Mouse (Mus musculus) cerebellum, adult 11 months (tissue): ENCODE data around the gene Pmel.
A peak's percentile ranks its signal among the peaks of the same experiment; 100 is the strongest.
"Not testable (repeated sequence)": the region's sequence is repeated elsewhere in the genome, so short reads cannot be mapped to it uniquely, and the experiment has no call there.

ENCODE experiments used
- DNase-seq: peaks from one replicate; pipeline ENCODE4 v3.0.0; 2022

Pmel gene

DNA sequence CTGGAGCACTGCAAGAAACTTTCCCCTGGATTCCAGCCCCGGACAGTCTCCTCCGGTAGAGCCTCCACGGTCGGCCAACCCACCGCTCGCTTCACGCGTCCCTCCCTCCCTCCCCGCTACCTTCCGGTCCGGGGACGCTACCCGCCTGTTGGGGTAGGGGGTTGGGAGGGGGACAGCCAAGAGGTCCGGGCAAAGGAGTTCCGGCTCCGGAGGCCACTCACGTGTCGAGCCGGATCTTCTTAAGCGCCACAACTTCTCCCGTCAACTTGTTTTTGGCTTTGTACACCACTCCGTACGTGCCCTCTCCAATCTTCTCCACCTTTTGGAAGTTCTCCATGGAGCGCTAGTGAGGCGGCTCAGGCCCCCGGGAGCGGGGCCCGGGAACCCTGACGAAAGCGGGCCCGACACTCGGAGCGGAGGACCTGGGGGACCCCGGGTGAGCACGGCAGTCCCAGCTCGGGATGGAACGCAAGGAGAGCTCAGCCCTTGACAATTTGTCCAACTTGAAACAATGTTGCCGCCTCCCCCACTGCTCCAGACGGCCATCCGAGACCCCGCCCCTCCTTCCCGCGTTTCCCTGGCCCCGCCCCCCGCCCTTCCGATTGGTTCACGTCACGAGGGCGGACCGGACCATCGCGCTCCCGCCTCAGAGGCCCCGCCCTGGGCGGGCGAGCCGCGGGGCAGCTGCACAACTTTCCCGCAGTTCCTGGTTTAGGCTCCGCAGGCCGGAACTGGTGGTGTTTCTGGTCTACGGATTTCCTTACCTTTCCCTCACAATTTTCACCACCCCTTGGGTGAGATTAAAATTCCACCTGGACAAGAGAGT is 709 bp downstream of the Pmel start, which contains the start of gene Cdk2:
TSS of gene Cdk2 (minus strand) at position 541 of the 826 bp plus-strand sequence.
- peak; percentile 81 for DNase-seq

DNA sequence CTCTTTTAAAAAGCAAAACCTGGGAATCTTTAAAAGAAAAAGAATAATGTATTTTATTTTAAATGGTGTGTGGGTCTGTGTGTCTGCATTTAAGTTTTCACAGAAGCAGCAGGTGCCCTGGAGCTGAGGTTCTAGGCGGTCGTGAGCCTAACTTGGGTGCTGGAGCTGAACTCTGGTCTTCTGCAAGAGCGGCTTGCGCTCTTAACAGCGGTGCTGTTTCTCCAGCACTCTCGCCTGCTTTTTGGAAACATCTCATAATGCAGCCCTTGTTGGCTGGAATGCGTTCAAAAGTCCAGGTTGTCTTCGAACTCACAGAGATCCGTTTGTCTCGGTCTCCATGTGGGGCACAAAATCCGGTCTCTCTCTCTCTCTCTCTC is 1.3 kb downstream of the Pmel start:
- no peak for DNase-seq

DNA sequence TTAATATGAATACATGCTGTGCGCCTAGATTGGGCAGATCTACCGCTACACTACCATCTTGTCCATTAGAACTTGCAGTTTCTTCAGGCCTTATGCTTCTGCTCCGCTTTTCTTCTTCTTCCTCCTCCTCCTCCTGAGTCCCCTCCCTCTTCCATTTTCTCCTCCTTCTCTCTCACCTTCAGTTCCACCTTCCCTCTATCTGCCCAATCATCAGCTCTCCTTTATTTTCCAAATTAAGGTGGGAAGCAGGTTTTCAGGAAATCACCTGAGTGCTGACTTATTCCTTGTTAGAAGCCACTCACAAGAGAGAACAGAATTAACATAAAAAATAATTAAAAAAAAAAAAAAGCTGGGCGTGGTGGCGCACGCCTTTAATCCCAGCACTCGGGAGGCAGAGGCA is 7.3 kb downstream of the Pmel start:
- not testable (repeated sequence) for DNase-seq

DNA sequence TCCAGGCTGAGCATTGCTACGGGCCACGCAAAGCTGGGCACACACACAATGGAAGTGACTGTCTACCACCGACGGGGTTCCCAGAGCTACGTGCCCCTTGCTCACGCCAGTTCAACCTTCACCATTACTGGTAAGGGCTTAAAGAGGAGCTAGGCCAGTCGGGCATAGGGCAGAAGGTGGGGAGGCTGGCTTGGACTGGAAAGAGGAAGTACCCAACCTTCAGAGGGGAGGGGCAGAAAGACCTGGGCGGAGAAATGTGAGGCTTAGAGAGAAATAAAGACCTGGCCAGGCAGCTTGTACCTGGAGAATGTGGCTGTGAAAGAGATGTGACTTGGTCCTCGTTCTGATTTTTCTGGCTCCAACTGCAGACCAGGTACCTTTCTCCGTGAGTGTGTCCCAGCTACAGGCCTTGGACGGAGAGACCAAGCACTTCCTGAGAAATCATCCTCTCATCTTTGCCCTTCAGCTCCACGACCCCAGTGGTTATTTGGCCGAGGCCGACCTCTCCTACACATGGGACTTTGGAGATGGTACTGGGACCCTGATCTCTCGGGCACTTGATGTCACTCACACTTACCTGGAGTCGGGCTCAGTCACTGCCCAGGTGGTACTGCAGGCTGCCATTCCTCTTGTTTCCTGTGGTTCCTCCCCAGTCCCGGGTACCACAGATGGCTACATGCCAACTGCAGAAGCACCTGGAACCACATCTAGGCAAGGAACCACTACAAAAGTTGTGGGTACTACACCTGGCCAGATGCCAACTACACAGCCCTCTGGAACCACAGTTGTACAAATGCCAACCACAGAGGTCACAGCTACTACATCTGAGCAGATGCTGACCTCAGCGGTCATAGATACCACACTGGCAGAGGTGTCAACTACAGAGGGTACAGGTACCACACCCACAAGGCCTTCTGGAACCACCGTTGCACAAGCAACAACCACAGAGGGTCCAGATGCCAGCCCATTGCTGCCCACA is 11.9 kb downstream of the Pmel start:
- DNase-seq, result no peak

DNA sequence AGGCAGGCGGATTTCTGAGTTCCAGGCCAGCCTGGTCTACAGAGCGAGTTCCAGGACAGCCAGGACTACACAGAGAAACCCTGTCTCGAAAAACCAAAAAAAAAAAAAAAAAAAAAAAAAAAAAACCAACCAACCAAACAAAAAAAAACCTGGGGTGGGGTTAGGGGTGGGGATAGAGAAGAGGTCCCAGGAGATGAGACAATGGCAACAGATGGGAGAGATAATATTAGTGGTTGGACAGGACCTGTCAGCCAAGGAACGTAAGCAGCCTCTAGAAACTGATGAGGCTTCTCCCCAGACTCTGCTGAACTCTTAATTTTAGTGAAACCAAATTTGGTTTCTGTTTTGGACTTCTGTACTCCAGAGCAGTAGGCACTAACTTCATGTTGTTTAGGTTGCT is 21.5 kb downstream of the Pmel start:
- not testable (repeated sequence) for DNase-seq

DNA sequence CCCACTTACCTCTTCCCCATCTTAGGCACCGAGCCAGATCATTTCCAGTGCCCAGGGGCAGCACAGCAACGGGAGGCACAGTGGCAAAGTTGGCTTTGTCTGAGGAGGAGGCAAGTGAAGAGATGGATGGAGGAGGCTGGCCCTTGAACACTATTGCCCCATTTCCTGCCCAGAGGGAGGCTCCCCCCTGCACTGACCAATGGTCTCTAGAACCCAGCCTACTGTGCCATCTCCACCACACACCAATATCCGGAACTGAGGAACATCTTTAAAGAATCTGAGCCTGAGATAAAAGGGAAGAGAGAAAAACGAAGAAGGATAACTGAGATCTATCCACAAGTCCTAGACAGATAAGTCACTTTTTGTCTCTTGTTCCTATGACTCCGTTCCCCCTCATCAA is 24.1 kb downstream of the Pmel start:
- DNase-seq, result no peak

DNA sequence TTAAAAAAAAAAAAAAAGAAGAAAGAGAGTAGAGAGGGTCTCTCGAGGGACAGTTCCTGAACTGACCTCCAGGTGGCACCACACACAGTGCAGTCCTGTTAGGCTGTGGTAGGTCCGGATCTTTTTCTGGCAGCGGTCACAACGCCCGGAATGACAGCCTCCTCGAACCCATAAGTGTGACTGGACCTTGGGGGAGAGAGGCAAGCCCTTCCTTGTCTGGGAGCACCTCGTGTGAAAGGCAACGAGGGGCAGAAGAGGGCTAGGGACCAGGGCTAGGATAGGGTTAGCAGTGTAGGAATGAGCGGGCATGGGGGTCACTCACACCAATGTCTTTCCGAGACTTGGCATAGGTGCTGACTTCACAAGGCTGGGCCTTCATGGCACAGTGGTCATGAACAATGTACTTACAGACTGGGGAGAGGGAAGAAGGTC is 27.0 kb downstream of the Pmel start:
- DNase-seq, result peak; percentile 64

DNA sequence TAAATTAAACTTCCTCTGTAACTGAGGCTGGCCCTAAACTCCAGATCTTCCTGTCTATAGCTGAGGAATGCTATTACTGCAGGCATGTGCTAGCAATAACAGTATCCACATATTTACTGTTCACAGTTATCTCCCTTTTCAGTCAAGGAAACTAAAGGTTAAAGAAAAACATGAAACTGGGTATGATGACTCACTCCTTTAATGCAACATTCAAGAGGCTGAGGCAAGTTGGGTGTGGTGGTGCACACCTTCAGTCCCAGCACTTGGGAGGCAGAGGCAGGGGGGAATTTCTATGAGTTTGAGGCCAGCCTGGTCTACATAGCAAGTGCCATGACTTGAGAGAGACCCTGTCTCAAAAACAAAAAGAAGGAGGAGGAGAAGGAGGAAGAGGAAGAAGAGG is 28.0 kb downstream of the Pmel start:
- no peak for DNase-seq

DNA sequence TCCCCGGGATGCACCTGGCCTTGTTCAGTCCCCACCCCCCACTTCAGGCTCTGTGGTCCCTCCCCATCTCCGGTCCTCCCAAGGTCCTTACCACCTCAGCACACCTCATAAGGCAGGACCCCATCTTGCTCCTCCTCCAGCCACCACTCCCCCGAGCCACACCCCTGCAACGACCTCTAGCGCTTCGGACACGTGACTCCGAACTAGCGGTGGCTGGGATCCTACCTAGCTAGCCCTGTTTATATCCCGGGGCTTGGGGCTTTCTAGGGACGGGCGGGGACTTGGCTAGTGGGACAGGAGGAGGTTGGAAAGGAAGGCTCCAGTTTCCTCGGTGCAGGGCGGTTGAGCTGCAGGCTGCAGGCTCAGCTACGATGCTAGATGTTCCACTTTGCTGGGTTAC is 33.4 kb downstream of the Pmel start:
- no peak for DNase-seq

DNA sequence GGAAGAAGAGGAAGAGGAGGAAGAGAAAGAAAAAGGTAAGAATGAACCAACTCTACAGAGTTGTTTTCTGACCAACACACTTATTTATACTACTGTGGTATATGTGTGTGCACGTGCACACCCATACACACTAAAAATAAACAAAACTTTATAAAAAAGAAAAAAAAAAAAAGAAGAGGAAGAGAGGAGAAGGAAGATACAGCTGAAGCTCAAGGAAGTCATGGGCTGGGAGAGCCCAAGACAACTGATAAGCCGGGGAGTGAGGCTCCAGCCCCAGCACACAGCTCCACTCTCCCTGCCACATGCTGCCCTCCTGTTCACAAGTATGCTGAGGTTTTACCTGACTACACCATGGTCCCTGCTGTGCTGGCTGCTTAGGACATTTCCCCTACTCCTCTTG is 36.3 kb downstream of the Pmel start:
- no peak for DNase-seq

DNA sequence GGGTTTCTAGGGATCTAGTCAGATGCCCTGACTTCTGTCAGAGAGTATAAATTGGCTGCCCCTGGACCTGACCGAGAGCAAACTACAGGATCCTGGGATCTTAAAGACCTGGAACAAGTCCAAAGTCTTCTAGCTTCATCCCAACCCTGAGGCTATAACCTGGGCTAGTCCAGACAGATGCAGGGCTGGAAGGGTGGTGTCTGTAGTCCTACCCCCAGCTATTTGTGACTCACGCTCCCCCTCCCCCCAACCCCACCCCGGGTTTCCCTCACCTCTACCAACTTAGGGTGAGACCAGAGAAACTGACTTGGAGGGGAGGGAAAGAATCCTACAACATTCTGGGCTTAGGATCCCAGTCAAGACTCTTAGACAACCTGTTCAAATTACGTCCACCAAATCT is 38.6 kb downstream of the Pmel start:
- DNase-seq, result no peak

DNA sequence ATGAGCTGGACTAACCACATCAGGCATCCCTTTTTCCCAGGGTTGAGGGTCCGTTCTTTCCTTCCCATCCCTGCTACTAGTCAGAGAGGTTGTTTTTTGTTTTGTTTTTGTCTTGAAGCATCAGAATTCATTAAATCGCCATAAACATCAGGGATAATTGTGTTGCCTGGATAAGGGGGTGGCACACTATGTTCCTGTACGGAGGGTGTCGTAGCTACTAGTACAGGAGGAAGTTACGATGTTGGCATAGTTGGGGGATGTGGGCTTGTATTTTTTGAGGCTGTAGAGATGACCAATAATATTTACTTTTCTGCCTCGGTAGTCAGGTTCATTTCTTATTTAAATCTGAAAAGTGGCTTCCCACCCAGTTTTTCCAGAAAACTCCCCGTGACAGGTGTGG is 39.2 kb downstream of the Pmel start:
- DNase-seq, result no peak

DNA sequence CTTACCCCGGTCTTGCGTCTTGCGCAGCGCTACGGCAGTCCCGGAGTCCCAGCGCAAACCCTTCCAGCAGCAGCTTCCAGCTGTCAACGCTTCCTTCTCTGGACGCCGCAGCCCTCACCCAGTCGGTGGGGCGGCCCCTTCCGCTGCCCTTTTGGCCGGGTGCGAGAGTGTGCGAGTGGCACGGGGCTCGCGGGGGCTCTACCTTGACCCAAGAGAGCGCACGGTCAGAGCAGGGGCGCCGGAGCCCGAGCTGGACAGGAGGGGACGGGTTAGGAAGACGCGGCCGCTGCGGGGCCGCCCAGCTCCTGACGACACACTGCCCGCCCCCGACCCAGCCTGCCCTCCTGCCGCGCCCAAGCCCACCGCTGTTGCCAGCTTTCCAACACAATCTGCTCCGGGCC is 39.8 kb downstream of the Pmel start:
- DNase-seq, result peak; percentile 30

DNA sequence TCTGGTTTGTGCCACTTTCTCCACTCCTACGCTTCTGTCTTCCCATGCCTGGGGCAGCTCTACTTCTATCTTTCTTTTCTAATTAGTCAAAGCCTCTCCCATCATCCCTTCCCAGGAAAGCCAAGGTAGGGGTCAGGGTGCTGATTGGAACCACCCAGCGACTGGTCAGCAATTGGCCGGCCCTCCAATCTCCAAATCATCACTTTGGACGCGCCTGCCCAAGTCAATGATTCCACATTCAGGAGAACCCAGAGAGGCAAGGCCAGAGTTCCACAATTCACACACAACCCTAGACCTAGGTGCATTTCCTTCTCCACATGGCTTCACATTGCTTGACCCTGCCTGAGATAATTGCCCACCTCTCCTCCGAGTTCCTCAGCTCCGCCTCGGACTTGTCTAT is 40.2 kb downstream of the Pmel start:
- no peak for DNase-seq

DNA sequence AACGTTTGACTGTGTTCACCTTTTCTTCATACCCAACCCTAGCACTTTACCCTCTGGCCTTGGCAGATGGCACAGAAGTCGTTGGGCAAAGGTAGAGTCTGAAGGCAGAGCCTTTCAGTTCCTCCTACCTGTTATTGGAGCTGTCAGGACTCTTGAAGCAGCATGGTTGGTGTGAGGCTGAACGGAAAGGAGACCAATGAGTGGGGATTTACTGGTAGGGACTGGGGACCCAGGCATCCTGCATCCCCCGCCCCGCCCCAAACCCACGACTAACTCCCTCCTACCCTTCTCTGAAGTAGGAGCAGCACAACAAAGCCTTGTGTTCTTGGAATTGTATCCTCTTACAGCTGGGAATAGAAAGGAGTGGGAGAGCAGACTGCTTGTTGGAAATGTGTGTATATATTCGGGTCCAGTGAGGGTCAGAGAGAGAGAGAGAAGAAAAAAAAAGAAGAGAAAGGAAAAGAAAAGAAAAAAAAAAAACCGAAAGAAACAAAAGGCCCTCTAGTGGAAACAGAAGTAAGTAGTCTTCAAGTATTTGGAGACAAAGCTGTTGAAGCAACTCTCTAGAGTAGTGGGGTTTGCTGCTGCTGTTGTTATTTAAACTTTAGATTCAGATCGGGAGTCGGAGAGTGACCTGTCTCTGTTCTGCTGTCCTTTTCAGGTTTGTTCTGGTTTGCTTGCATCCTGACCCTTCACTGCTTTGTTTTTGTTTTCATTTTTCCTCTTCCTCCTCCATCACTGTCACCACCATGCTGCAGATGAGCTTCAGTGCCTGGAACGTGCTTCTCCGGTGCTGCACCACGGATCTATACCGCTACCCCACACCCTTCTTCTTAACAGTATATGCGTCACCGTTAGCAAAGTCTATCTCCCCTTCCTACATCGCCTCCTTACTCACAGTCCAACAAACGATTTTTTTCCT is 40.9 kb downstream of the Pmel start, which contains the start of gene Dgka:
TSS of gene Dgka (minus strand) at position 176 of the 922 bp plus-strand sequence.
- no peak for DNase-seq

DNA sequence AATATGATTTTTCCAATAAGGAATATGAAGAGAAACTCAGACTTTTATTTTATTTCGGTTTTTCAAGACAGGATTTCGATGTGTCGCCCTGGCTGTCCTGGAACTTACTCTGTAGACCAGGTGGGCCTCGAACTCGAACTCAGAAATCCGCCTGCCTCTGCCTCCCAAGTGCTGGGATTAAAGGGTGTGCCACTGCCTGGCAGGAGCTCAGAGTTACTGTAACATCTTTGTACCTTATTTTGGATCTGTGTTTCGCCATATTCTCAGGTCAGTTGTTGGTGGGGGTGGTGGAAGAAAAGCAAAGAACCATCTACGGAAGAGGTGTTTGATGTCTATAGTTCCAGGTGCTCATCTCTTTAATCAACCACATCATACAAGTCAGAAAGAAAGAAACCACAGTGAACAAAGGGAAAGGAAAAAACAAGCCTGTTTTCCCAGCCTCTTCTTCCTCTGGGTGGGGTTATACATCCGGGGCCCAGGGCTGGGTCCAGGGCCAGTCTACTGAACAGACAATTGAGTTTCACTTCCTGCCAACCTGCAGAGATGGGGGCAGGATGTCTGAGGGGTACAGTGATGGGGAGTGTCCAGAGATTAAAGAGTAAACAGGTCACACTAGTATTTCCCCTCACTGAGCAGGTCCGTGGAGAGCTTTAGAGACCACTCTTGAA is 42.1 kb downstream of the Pmel start:
- no peak for DNase-seq

DNA sequence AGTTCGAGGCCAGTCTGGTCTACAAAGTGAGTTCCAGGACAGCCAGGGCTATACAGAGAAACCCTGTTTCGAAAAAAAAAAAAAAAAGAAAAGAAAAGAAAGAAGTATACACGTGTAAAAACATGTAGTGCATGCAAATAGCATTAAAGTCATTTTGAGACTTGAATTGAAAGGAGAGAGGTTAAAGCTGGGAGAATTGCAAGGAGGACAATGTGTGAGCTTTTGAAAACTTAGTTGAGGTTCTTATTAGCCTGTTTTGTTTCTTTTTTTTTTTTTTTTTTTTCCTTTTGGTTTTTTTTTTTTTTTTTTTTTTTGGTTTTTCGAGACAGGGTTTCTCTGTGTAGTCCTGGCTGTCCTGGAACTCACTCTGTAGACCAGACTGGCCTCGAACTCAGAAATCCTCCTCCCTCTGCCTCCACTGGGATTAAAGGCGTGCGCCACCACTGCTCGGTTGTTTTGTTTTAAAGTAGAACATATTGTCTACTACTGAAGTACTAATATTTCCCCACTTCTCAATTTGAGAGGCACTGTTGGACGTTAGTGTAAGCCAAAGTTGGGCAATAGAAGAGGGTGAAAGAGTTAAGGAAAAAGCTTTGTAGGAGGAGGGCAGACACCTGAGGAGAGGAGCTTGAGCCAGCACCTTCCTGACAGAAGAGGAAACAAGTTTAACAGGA is 43.1 kb downstream of the Pmel start:
- DNase-seq, result no peak

DNA sequence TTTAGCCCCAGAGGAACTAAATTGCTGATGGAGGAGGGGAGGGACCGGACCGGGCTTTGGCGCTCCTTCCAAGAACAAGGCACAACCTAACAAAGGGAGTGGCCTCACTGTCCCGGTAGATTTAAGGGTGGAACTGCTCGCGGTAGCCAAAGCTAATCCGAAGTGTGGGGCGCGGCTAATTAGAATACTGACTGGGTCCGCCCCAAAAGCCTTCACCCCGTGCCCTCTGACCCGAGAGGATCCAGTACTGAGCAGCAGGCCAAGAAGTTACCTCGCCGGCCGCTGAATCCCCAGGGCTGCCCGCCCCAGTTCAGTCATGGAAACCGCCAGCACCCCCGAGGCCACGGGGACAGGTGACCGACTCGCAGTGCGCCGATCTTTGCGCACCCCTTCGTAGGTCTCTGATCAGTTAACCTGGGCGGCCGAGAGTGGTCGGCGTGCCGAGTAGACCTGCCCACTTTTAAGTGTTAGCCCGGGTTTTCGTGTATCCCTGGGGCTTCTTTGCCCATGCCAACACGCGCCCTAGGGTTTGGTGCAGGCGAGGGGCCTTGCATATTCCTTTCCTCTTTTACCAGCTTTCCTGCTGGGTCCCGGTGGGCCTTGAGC is 43.8 kb downstream of the Pmel start, which contains the start of gene Pym1:
TSS of gene Pym1 (plus strand) at position 244 of the 606 bp plus-strand sequence.
- DNase-seq, result peak; percentile 48

DNA sequence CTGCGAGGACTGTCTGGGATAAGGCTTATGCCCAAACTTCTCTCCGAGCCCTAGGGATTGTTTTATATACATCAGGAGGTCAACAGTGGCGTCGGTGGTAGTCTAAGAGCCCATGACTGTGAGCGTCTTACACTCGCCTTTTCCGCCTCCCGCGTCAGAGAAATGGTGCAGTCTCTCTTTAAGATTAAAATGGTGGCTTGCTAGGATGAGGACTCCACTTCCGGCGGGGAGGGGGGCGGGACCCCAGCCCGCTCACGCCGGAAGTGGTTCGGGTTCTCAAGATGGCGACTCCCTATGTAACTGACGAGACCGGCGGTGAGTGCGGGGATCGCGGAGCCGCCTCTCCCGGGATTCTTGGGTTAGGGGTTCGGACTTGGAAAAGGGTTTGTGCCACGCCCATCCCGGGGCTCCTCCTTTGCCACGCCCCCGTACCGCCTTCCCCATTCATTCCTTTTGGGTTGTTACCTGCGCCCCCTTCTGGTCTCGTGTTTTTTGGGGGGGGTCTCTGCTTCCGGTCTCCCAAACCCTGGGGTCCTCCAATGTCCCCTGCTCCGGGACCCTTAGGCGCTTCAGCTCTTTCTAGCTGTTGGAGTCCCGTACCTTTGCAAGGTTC is 44.4 kb downstream of the Pmel start:
- DNase-seq, result peak; percentile 79
